Mouse (Mus musculus) adrenal gland, adult 8-10 months (tissue): Measurements from ENCODE around the gene Gm43638. TPM values are rescaled to one million over a fixed set of nuclear protein-coding genes. Genes with fewer than 3 reads are reported as not detected.
"Not testable (repeated sequence)": the region's sequence is repeated elsewhere in the genome, so short reads cannot be mapped to it uniquely, and the experiment has no call there.

Experiments used
- DNase-seq: peaks from one replicate; pipeline ENCODE4 v3.0.0; 2022
- total RNA-seq, 4 experiments: library from RNA; stranded (reverse); gene quantifications; 2 replicates each; pipeline ENCODE4 v1.2.4; 2022

Gene Gm43638
- not detected for total RNA-seq

- DNase-seq, result not testable (repeated sequence)
Measured at GRCm38 (mm10) chr5:87486706-87487105, at the start of gene Gm43638. Gene Gm43638 (minus strand): TSS chr5:87486806.

GRCm38 (mm10) chr5:87535994-87536644 is 49.5 kb upstream of the Gm43638 start:
- DNase-seq, result no peak

GRCm38 (mm10) chr5:87532288-87532687 is 45.7 kb upstream of the Gm43638 start:
- no peak for DNase-seq

GRCm38 (mm10) chr5:87523561-87523960 is 37.0 kb upstream of the Gm43638 start:
- DNase-seq, result not testable (repeated sequence)

GRCm38 (mm10) chr5:87505776-87506458 is 19.3 kb upstream of the Gm43638 start:
- no peak for DNase-seq

GRCm38 (mm10) chr5:87502687-87503086 is 16.1 kb upstream of the Gm43638 start:
- DNase-seq, result no peak

- DNase-seq, result no peak
Measured at GRCm38 (mm10) chr5:87499341-87499740, 12.7 kb upstream of the Gm43638 start.

- no peak for DNase-seq
Measured at GRCm38 (mm10) chr5:87498936-87499335, 12.3 kb upstream of the Gm43638 start.

- no peak for DNase-seq
Measured at GRCm38 (mm10) chr5:87490771-87491170, 4.2 kb upstream of the Gm43638 start, which contains the start of gene Ugt2a1. Gene Ugt2a1 (minus strand): TSS chr5:87490871.

GRCm38 (mm10) chr5:87482160-87482559 is 4.4 kb downstream of the Gm43638 start, which contains the start of gene Ugt2a2:
Gene Ugt2a2 (minus strand): TSS chr5:87482260.
- DNase-seq, result no peak

GRCm38 (mm10) chr5:87458810-87459209 is 27.8 kb downstream of the Gm43638 start:
- no peak for DNase-seq

GRCm38 (mm10) chr5:87457701-87458100 is 28.9 kb downstream of the Gm43638 start:
- DNase-seq, result no peak

GRCm38 (mm10) chr5:87456216-87456850 is 30.3 kb downstream of the Gm43638 start:
- DNase-seq, result no peak

GRCm38 (mm10) chr5:87455519-87455918 is 31.1 kb downstream of the Gm43638 start:
- DNase-seq, result no peak

GRCm38 (mm10) chr5:87452514-87452913 is 34.1 kb downstream of the Gm43638 start:
- DNase-seq, result not testable (repeated sequence)

- no peak for DNase-seq
Measured at GRCm38 (mm10) chr5:87436264-87436663, 50.3 kb downstream of the Gm43638 start.

- no peak for DNase-seq
Measured at GRCm38 (mm10) chr5:87425676-87426075, 60.9 kb downstream of the Gm43638 start.

GRCm38 (mm10) chr5:87424041-87424440 is 62.6 kb downstream of the Gm43638 start, which contains the start of gene Ugt2b38:
Gene Ugt2b38 (minus strand): TSS chr5:87424203.
- not testable (repeated sequence) for DNase-seq

Other genes with a start within 250 kb of the Gm43638 start
- gene Ugt2b37, start 232.0 kb downstream of the Gm43638 start, total RNA-seq, result not detected
- not detected for gene Ugt2a3, start 149.6 kb downstream of the Gm43638 start, total RNA-seq
- gene Ugt2b38, start 62.6 kb downstream of the Gm43638 start, total RNA-seq, result under 1 TPM in 1 of 4 experiments, not detected in 3; 0.16 TPM
- gene Ugt2a2, start 4.5 kb downstream of the Gm43638 start, total RNA-seq, result under 1 TPM in 1 of 4 experiments, not detected in 3; 0.52 TPM
- not detected for gene Ugt2a1, start 4.1 kb upstream of the Gm43638 start, total RNA-seq
- gene Sult1b1, start 51.4 kb upstream of the Gm43638 start, total RNA-seq, result not detected
- gene Sult1d1, start 82.2 kb upstream of the Gm43638 start, total RNA-seq, result under 1 TPM in 1 of 4 experiments, not detected in 3; 0.11 TPM
- gene Sult1e1, start 104.8 kb upstream of the Gm43638 start, total RNA-seq, result 1 to 10 TPM in 3 of 4 experiments, under 1 TPM in 1; 0.98 to 5.8 (median 1.9) TPM
- gene Csn1s1, start 179.4 kb upstream of the Gm43638 start, total RNA-seq, result not detected
- gene Csn2, start 212.8 kb upstream of the Gm43638 start, total RNA-seq, result not detected